Mouse (Mus musculus) left cerebral cortex, postnatal 25 days (tissue): ENCODE results near the gene Tmem150c. TPM values are rescaled to one million over a fixed set of nuclear protein-coding genes. Genes with fewer than 3 reads are reported as not detected.

Experiments used
- DNase-seq, 2 experiments: peaks; one replicate each; pipeline ENCODE4 v3.0.0; 2022; ENCODE audit warnings: low spot score in 2 of 2, mixed read lengths in 1 of 2
- intact Hi-C: fragments of 180-260 bp; cut with DNase I; formaldehyde crosslinking; loops from one replicate; pipeline ENCODE4 v1.15.1; 2025
- total RNA-seq, 2 experiments: library from RNA; stranded (reverse); gene quantifications; 2 replicates each; pipeline ENCODE4 v1.2.3; 2021

Gene Tmem150c
- total RNA-seq, 2 experiments from 2014 or later, result 42.4 to 44.5 TPM

DNA sequence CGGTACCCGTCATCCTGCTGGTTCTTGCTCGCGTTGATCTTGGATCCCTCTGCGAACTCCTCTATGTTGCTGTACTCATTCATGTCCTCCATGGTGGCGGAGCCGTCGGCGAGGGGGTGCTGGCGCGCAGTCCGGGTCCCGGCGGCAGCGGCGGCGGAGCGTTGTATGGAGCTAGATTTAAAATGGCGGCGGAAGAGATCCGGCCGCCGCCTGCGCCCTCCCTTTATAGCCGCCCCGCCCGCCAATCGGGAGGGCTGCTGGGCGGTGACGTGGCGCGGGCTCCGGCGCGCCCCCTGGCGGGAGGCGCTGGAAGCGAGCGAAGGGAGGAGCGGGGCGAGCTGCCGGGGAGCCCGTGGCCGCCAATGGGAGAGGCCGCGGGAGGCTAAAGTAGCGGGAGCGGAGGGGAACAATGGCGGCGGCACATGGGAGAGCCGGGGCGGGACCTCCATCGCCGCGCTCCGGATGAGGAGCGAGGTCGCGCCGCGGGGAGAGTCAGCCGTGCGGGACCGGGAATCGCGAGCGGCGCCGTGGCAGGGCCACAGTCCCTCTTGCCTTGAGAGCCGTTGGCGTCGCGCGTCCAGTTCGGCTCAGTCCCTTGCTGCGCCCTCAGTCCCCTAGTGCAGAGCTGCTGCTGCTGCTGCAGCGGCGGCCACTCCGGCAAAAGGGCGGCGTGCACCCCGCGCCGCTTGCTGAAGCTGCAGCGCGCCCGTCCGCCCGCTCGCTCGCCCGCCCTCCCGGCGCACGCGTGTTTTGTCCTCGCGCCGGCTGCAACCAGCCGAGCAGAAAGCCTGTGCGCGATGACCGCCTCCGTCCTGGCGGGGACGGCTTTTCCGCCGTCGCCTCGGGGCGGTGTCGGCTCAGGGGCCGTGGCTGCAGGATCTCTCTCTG is 120.7 kb downstream of the Tmem150c start:
- peak; percentile 95 to 96 for DNase-seq
- intact Hi-C loops, result loop anchor here (1.0 to 10.0 kb wide), 2 partner anchors 61 to 834 kb away; partner anchors contain the start of gene Hnrnpd

DNA sequence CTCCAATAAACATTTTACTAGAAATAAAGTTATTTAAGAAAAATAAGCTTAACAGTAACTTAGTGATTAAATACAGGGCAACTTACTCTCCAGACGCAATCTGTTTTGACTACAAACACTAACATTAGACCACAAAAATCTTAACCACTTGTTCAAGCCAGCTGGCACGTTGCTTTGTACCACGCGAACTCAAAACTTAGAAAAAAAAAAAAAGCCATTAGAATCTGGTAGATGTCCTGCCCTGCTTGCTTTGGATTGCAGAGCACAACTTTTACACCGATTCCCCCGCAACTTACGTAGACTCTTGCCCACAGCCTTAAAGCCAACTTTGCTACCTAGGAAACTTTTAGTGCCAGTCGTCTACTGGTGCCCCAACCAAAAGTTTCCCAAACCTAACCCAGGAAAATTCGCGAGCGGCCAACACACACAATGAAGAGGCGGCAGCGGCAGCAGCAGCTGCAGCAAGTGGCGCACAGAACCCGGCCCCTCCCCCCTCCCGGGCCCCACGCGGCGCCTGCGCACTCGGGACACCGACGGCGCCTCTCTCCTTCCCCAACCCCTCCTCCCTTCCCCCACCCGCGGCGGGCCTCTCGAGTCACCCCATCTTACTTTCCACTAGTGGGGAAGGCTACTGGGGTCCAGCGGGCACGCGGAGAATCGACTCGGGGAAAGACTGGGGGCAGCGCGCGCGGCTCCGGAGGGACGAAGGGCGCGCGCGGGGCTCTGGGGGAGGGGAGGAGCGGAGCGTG is 121.5 kb downstream of the Tmem150c start:
- intact Hi-C loops, result loop anchor here (10.0 kb wide), 1 partner anchor 833 kb away; no protein-coding TSS in a partner anchor
- peak; percentile 86 to 87 for DNase-seq

DNA sequence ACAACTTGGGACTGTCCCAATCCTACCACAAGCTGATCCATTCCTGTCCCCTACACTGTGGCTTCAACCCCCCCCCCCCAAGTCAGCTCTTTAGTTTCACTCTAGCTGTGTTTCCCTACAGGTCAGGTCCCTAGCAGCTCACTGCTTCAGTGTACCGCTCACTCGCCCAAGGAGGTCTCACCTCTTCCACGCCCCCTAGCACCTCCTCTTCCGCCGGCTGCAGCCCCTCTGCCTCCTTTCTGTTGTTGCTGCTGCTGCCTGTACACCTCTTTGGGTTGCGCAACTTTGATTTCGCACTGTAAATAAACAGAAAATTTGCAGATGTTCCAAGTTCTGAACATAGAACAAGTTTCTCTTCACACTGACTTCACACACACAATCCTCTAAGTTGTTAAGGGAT is 122.9 kb downstream of the Tmem150c start:
- no peak for DNase-seq
- intact Hi-C loops, result loop anchor here (10.0 kb wide), 1 partner anchor 832 kb away; no protein-coding TSS in a partner anchor

DNA sequence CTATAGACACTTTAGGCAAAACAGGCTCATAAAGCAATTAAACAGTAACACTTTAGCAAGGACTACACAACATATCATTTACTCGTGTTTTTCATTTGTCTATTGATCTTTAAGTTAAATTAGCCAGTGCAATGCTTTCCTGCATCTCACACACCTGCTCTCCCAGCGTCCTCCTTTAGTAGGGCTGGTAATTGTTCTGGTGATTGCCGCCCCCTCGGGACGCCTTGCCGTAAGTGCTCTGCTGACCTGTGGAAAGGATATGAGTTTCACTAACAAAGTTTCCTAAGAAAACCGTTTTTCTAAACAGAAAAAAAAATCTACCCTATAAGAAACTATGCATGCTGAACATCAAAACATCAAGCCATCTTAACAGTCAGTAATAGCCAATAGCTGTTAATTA is 123.7 kb downstream of the Tmem150c start:
- intact Hi-C loops, result loop anchor here (10.0 kb wide), 1 partner anchor 831 kb away; no protein-coding TSS in a partner anchor
- DNase-seq, result no peak

DNA sequence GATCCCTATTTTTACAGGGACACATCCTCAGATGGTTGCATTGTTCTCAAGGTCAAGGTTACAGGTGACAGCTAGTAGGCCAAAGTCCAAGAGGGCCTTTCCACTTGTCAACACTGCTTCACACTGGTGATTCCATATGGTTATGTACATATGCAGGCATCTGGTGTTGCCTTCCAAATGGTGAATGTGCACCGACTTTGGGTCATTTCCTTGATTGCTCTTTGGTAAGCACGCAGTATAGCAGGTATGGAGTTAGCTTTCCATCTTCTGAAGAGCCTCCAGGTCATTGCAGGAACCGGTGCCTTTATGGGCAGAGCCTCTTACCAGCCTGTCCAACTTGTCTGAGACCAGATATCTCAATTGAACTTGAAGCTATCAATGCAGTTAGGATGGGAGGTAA is 127.0 kb downstream of the Tmem150c start:
- intact Hi-C loops, result loop anchor here (10.0 kb wide), 1 partner anchor 828 kb away; no protein-coding TSS in a partner anchor

DNA sequence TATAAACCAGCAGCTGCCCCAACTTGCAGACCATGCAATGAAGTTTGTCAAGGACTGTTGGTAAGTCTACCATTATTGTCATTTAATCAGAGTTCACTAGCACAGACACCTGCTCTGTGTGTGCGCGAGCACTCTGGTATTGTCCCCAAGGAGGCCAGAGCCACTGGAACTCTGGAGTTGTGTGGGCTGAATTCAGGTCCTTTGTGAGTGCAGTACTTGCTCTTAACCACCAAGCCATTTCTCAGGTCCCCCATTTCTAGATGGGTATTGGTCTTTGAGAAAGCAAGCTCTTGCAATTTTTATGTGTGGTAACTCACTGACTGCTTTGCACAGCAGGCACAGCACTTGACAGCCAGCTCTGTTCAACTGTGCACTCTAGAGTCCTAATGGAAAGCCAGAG is 127.5 kb downstream of the Tmem150c start:
- DNase-seq, result no peak
- intact Hi-C loops, result loop anchor here (10.0 kb wide), 1 partner anchor 827 kb away; no protein-coding TSS in a partner anchor

More for the DNA sequence above, 127.0 kb downstream of the Tmem150c start:
- no peak for DNase-seq

DNA sequence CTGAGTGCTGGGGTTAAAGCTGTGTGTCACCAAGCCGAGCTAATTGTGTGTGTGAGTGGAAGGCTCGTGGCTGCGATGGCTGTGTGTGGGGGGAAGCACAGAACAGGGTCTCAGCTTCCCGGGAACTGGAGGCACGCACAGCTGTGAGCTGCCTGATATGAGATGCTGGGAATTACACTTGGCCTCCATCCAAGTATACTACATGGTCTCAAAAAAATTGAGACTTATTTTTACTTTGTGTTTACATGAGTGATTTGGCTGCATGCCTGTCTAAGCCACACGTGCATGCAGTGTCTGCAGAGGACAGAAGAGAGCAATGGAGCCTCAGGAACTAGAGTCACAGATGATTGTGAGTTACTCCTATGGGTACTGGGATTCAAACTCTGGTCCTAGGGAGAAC is 129.5 kb downstream of the Tmem150c start:
- peak; percentile 53 to 60 for DNase-seq
- intact Hi-C loops, result loop anchor here (10.0 kb wide), 1 partner anchor 825 kb away; no protein-coding TSS in a partner anchor

Other genes starting within 250 kb of the Tmem150c start
- 100 to 1,000 TPM; 182 to 185 TPM for gene Hnrnpd, start 180.9 kb downstream of the Tmem150c start, total RNA-seq
- gene 4930524J08Rik, start 180.7 kb downstream of the Tmem150c start, total RNA-seq, result 1 to 10 TPM; 1.5 to 1.6 TPM
- 100 to 1,000 TPM; 145 to 156 TPM for gene Hnrnpdl, start 120.1 kb downstream of the Tmem150c start, total RNA-seq
- 10 to 100 TPM; 50.3 to 57.4 TPM for gene Enoph1, start 119.8 kb downstream of the Tmem150c start, total RNA-seq